In genomic region chr12:81690111-81690510, GRCm38 (mm10) we compare ENCODE assay signal across 21 mouse cellular contexts. TPM values are rescaled to one million over a fixed set of nuclear protein-coding genes. Genes with fewer than 3 reads are reported as not detected.
DNase-seq lines count a peak whose midpoint lies in the region; ATAC-seq and TF ChIP-seq lines count a peak whose summit lies in the region.
"Had no signal": no experiment of that assay in that cellular context is flagged by ENCODE, and none has a peak within 500 bp of the region (broad histone marks: within the 10 kb centered on the region; RNA-seq: fewer than 3 reads in every experiment).

No protein-coding gene starts in this region.

- H3K4me2 ChIP-seq in heart, embryonic 12.5 days = no peak overlapping the region
- H3K4me2 ChIP-seq in heart, postnatal 0 days (ENCODE audit: low read depth, low read length) = no peak overlapping the region
- H3K4me2 ChIP-seq: embryonic facial prominence, embryonic 12.5 days; forebrain, embryonic 15.5 days; liver, embryonic 12.5 days; midbrain, embryonic 12.5 days; neural tube, embryonic 13.5 days had no signal

- intact Hi-C loops in heart, postnatal 14 days (cut with DNase I) = no loop called here

- TF ChIP-seq EP300 in heart, postnatal 0 days (IDR thresholded peaks at IDR 0.05; ENCODE audit: low read depth) = no peak

- no peaks in the 10 kb centered on the region for H3K9me3 ChIP-seq in heart, embryonic 12.5 days (replicated peaks)
- no peaks in the 10 kb centered on the region for H3K9me3 ChIP-seq in heart, postnatal 0 days (replicated peaks; ENCODE audit: control insufficient read depth, low read length)
- no peaks in the 10 kb centered on the region for H3K9me3 ChIP-seq in limb, embryonic 10.5 days (replicated peaks)
- H3K9me3 ChIP-seq: embryonic facial prominence, embryonic 12.5 days; forebrain, embryonic 15.5 days; liver, embryonic 12.5 days; midbrain, embryonic 12.5 days; neural tube, embryonic 13.5 days had no signal

- no peak overlapping the region for H3K4me3 ChIP-seq in heart, embryonic 12.5 days
- no peak overlapping the region for H3K4me3 ChIP-seq in heart, postnatal 0 days (ENCODE audit: low read depth, low read length)
- H3K4me3 ChIP-seq in limb, embryonic 10.5 days = no peak overlapping the region
- H3K4me3 ChIP-seq: embryonic facial prominence, embryonic 12.5 days; forebrain, embryonic 15.5 days; gastrocnemius, adult 2 months; liver, embryonic 12.5 days; midbrain, embryonic 12.5 days; neural tube, embryonic 13.5 days had no signal

- peaks cover 14% of the 10 kb centered on the region; the same call in 1 of the 2 replicates for H3K4me1 ChIP-seq in heart, embryonic 12.5 days (replicated peaks)
- peaks cover 8% of the 10 kb centered on the region for H3K4me1 ChIP-seq in heart, postnatal 0 days (ENCODE audit: control insufficient read depth, insufficient read depth)
- H3K4me1 ChIP-seq in limb, embryonic 10.5 days = peaks cover 10% of the 10 kb centered on the region; the same call in 1 of the 2 replicates
- H3K4me1 ChIP-seq: embryonic facial prominence, embryonic 12.5 days; liver, embryonic 12.5 days had no signal

- H3K27ac ChIP-seq in heart, embryonic 12.5 days (ENCODE audit: poor library complexity, severe bottlenecking) = peak overlapping the region; percentile 53
- H3K27ac ChIP-seq in heart, postnatal 0 days (ENCODE audit: low read depth) = peak overlapping the region; percentile 71
- H3K27ac ChIP-seq in limb, embryonic 10.5 days = peak overlapping the region; percentile 19; the same call in 1 of the 2 replicates
- H3K27ac ChIP-seq: embryonic facial prominence, embryonic 12.5 days; forebrain, embryonic 15.5 days; gastrocnemius, adult 2 months; kidney, postnatal 0 days; liver, embryonic 12.5 days; midbrain, embryonic 12.5 days; neural tube, embryonic 13.5 days; stomach, postnatal 0 days had no signal

- no peak for TF ChIP-seq CTCF in heart, postnatal 0 days (IDR thresholded peaks at IDR 0.05; ENCODE audit: low read depth)

- no peaks in the 10 kb centered on the region for H3K36me3 ChIP-seq in heart, embryonic 12.5 days
- H3K36me3 ChIP-seq in heart, postnatal 0 days (replicated peaks; ENCODE audit: control insufficient read depth, insufficient read depth, low read length) = no peaks in the 10 kb centered on the region
- H3K36me3 ChIP-seq in limb, embryonic 10.5 days = no peaks in the 10 kb centered on the region
- H3K36me3 ChIP-seq: embryonic facial prominence, embryonic 12.5 days; forebrain, embryonic 15.5 days; liver, embryonic 12.5 days; midbrain, embryonic 12.5 days; neural tube, embryonic 13.5 days had no signal

- H3K9ac ChIP-seq in heart, embryonic 12.5 days = no peak overlapping the region
- no peak overlapping the region for H3K9ac ChIP-seq in heart, postnatal 0 days (replicated peaks; ENCODE audit: low read depth, low read length)
- H3K9ac ChIP-seq: embryonic facial prominence, embryonic 12.5 days; forebrain, embryonic 15.5 days; liver, embryonic 12.5 days; liver, postnatal 0 days; midbrain, embryonic 12.5 days; neural tube, embryonic 13.5 days had no signal

- no peaks in the 10 kb centered on the region for H3K27me3 ChIP-seq in heart, embryonic 12.5 days (replicated peaks)
- no peaks in the 10 kb centered on the region for H3K27me3 ChIP-seq in heart, postnatal 0 days (ENCODE audit: control insufficient read depth, insufficient read depth, low read length)
- no peaks in the 10 kb centered on the region for H3K27me3 ChIP-seq in limb, embryonic 10.5 days (ENCODE audit: low read depth, poor library complexity, severe bottlenecking)
- H3K27me3 ChIP-seq: embryonic facial prominence, embryonic 12.5 days; forebrain, embryonic 15.5 days; neural tube, embryonic 13.5 days had no signal

- no peak for DNase-seq in heart, postnatal 14 days
- no peak for DNase-seq in heart, postnatal 0 days (ENCODE audit: low spot score)
- no peak for DNase-seq in heart, postnatal 4 days
- DNase-seq in ZHBTc4 (ENCODE audit: low read depth, low spot score) = peak; percentile 35
- no peak for DNase-seq in limb, embryonic 10.5 days (ENCODE audit: low spot score)
- DNase-seq: B cell, adult 2 months; cerebellum, adult 2 months; cerebellum, postnatal 25 days; gastrocnemius, adult 2 months; gastrocnemius, postnatal 36 days; liver, postnatal 0 days; right cerebral cortex, postnatal 4 days had no signal

- no peak for ATAC-seq in heart, embryonic 12.5 days (ENCODE audit: insufficient number of reproducible peaks, low FRiP score)
- ATAC-seq in heart, postnatal 0 days (ENCODE audit: insufficient read depth, low read depth) = no peak
- ATAC-seq: forebrain, embryonic 15.5 days; hindbrain, embryonic 16.5 days; liver, embryonic 12.5 days; liver, postnatal 0 days had no signal

- 88% methylated on average over 15 of the region's 15 CpGs for WGBS in heart, embryonic 12.5 days
- 87% methylated on average over 15 of the region's 15 CpGs for WGBS in heart, postnatal 0 days
- whole genome bisulfite sequencing in limb, embryonic 10.5 days = 94% methylated on average over 15 of the region's 15 CpGs

RNA-seq across cellular contexts. Expression of gene Ttc9, which starts 59.1 kb away (rescaled TPM):
- 3.8 and 4.0 TPM in 2 replicates for polyA plus RNA-seq in heart, embryonic 12.5 days (2016; fragmentation: Nextera tagmentation; extraction: Ambion mirVana)
- total RNA-seq in heart, postnatal 14 days (2021) = 1 to 10 TPM; 3.2 to 3.5 TPM
- 7.9 and 10.9 TPM in 2 replicates for total RNA-seq in heart, postnatal 0 days (2014; rRNA removed; ENCODE audit: low replicate concordance)
- 2.9 and 3.6 TPM in 2 replicates for polyA plus RNA-seq in heart, postnatal 0 days (2015; fragmentation: Nextera tagmentation; extraction: Ambion mirVana)
- total RNA-seq in heart, postnatal 4 days (2021) = 1 to 10 TPM; 9.1 to 9.8 TPM
- polyA plus RNA-seq in limb, embryonic 10.5 days (2016; fragmentation: Nextera tagmentation; extraction: Ambion mirVana) = 0.69 and 0.73 TPM in 2 replicates
- polyA plus RNA-seq: liver, postnatal 0 days had no signal

Comparison
In these comparisons a context has a peak if more than half of its experiments do, and no peak if none do; other contexts are left out.
1. H3K27ac ChIP-seq: peak in every context shown above with its lines; median percentile 71 in heart, postnatal 0 days; 53 in heart, embryonic 12.5 days; 19 in limb, embryonic 10.5 days.